Comparison of ENCODE assay signal across 8 mouse cellular contexts in genomic region chr15:103530372-103530771, GRCm38 (mm10). TPM values are rescaled to one million over a fixed set of nuclear protein-coding genes. Genes with fewer than 3 reads are reported as not detected.
DNase-seq lines count a peak whose midpoint lies in the region.

No protein-coding gene starts in this region.

- DNase-seq in 3T3-L1 (ENCODE audit: low read depth, low spot score): peak; percentile 82
- DNase-seq in MEL-GATA-1-ER (ENCODE audit: extremely low read depth, low read depth): peak; percentile 4
- DNase-seq in cerebellum, postnatal 14 days: peak; percentile 77 to 84
- peak; percentile 62 to 71 for DNase-seq in frontal cortex, postnatal 14 days (ENCODE audit: low spot score in 2 of 2)
- DNase-seq in kidney, adult 18-20 months: peak; percentile 57
- DNase-seq in liver: peak; percentile 19
- DNase-seq in natural killer cell, adult 2 months (ENCODE audit: low spot score in 2 of 2): peak; percentile 13 to 37
- peak; percentile 51 for DNase-seq in thymus, postnatal 0 days (ENCODE audit: low spot score)

RNA-seq across cellular contexts. Expression of gene Ppp1r1a, which starts 7.4 kb away (rescaled TPM):
- polyA plus RNA-seq in thymus, postnatal 0 days (2015; fragmentation: Nextera tagmentation; extraction: Ambion mirVana): 1.7 and 2.0 TPM in 2 replicates

RNA-seq across cellular contexts. Expression of gene Pde1b, which starts 27.5 kb away (rescaled TPM):
- polyA plus RNA-seq in thymus, postnatal 0 days (2015; fragmentation: Nextera tagmentation; extraction: Ambion mirVana): 2.6 and 3.6 TPM in 2 replicates

RNA-seq across cellular contexts. Expression of gene Glycam1, which starts 34.5 kb away (rescaled TPM):
- not detected in 2 replicates for polyA plus RNA-seq in thymus, postnatal 0 days (2015; fragmentation: Nextera tagmentation; extraction: Ambion mirVana)

Comparison
In these comparisons a context has a peak if more than half of its experiments do, and no peak if none do; other contexts are left out.
1. Peak in every context shown above with its lines: DNase-seq.
2. DNase-seq: peak in every context shown above with its lines; median percentile 82 in 3T3-L1; 80 in cerebellum, postnatal 14 days; 66 in frontal cortex, postnatal 14 days; 57 in kidney, adult 18-20 months; 51 in thymus, postnatal 0 days; 25 in natural killer cell, adult 2 months; 19 in liver; 4 in MEL-GATA-1-ER.